Mouse (Mus musculus) neural tube, embryonic 11.5 days (tissue): ENCODE results near the gene Polrmt. TPM values are rescaled to one million over a fixed set of nuclear protein-coding genes. Genes with fewer than 3 reads are reported as not detected.
"Not testable (repeated sequence)": the region's sequence is repeated elsewhere in the genome, so short reads cannot be mapped to it uniquely, and the experiment has no call there.

Experiments
- ATAC-seq: fragments of 200-750 bp; cut with Nextera tagmentation; 2 replicates; pipeline ENCODE4 v1.8.0; 2017; ENCODE audit warnings: moderate number of reproducible peaks, mild to moderate bottlenecking, moderate TSS enrichment, moderate library complexity; ENCODE audit not compliant: insufficient read depth, low FRiP score, low TSS enrichment
- DNase-seq: peaks from one replicate; pipeline ENCODE4 v3.0.0-alpha.2; 2015; ENCODE audit warnings: low spot score
- H3K27ac ChIP-seq: fragments of 300-500 bp; sonication (generic); 2 replicates; pipeline ENCODE4 v1.5.1; 2014; ENCODE audit warnings: low read depth, mild to moderate bottlenecking, low read length
- H3K27me3 ChIP-seq: fragments of 300-500 bp; sonication (generic); 2 replicates; pipeline ENCODE4 v1.6.1; 2014; ENCODE audit warnings: mild to moderate bottlenecking, low read length, mixed read lengths; ENCODE audit not compliant: control insufficient read depth, insufficient read depth
- H3K36me3 ChIP-seq: fragments of 300-500 bp; sonication (generic); 2 replicates; pipeline ENCODE4 v1.6.1; 2014; ENCODE audit warnings: mild to moderate bottlenecking, low read length, moderate library complexity, mixed read lengths; ENCODE audit not compliant: control insufficient read depth, insufficient read depth
- H3K4me1 ChIP-seq: fragments of 300-500 bp; sonication (generic); 2 replicates; pipeline ENCODE4 v1.6.1; 2014; ENCODE audit warnings: low read length, mixed read lengths; ENCODE audit not compliant: control insufficient read depth, insufficient read depth
- H3K4me2 ChIP-seq: fragments of 300-500 bp; sonication (generic); 2 replicates; pipeline ENCODE4 v1.6.1; 2014; ENCODE audit warnings: low read depth, mild to moderate bottlenecking, moderate library complexity
- H3K4me3 ChIP-seq: fragments of 300-500 bp; sonication (generic); 2 replicates; pipeline ENCODE4 v1.5.1; 2014; ENCODE audit warnings: low read depth, low read length
- H3K9ac ChIP-seq: fragments of 300-500 bp; sonication (generic); 2 replicates; pipeline ENCODE4 v1.6.1; 2014; ENCODE audit warnings: mild to moderate bottlenecking, low read length
- H3K9me3 ChIP-seq: fragments of 300-500 bp; sonication (generic); 2 replicates; pipeline ENCODE4 v1.6.1; 2016; ENCODE audit warnings: low read length; ENCODE audit not compliant: control insufficient read depth
- WGBS: fragments of 180-500 bp; shearing (Covaris S2); extraction: QIAGEN DNeasy Blood & Tissue Kit; methylation state at CpG from one replicate; pipeline ENCODE4 v1.1.7; 2014; 5-methylcytosine and 5-hydroxymethylcytosine counted together
- polyA plus RNA-seq: library from polyadenylated mRNA; unstranded; fragments of >200 nt; fragmentation: Nextera tagmentation; extraction: Ambion mirVana; gene quantifications from 2 replicates; pipeline ENCODE4 v1.2.1, GENCODE M21; 2014

Gene Polrmt
- polyA plus RNA-seq, 1 experiment from 2014 or later, result 34.1 TPM

- DNase-seq (no peak), ATAC-seq (no peak)
- Histone ChIP-seq H3K27me3 (no peaks in the 10 kb centered on the region), H3K27ac (no peak overlapping the region), H3K36me3 (peaks cover 14% of the 10 kb centered on the region), H3K4me3 (0 out of 2 replicates have a peak overlapping the region, but pooled peaks have one; percentile 11), H3K4me2 (peak overlapping the region; percentile 94), H3K9ac (no peak overlapping the region), H3K4me1 (peaks cover 15% of the 10 kb centered on the region), H3K9me3 (no peaks in the 10 kb centered on the region)
- WGBS, result 73% methylated on average over 5 of the region's 5 CpGs
Measured at GRCm38 (mm10) chr10:79705951-79706350, 40.4 kb downstream of the Polrmt start.

- ATAC-seq, result no peak
- H3K4me1 ChIP-seq, result peaks cover 15% of the 10 kb centered on the region
- H3K4me3 ChIP-seq, result peak overlapping the region; percentile 88
- peaks cover 11% of the 10 kb centered on the region for H3K36me3 ChIP-seq
- WGBS, result 3% methylated on average over 10 of the region's 10 CpGs
- H3K4me2 ChIP-seq, result peak overlapping the region; percentile 94
- no peaks in the 10 kb centered on the region for H3K27me3 ChIP-seq
- H3K9me3 ChIP-seq, result no peaks in the 10 kb centered on the region
- peak overlapping the region; percentile 78 for H3K9ac ChIP-seq
- DNase-seq, result no peak
- H3K27ac ChIP-seq, result no peak overlapping the region
Measured at GRCm38 (mm10) chr10:79704970-79705360, 41.4 kb downstream of the Polrmt start.

- peak; percentile 95 for ATAC-seq
- WGBS, result under 1% methylated on average over 51 of the region's 65 CpGs
- H3K4me1 ChIP-seq, result peaks cover 15% of the 10 kb centered on the region
Measured at GRCm38 (mm10) chr10:79704065-79704969, 42.1 kb downstream of the Polrmt start, which contains the start of gene Bsg. Bsg (plus strand) TSS chr10:79704491.

GRCm38 (mm10) chr10:79703541-79703940 is 42.8 kb downstream of the Polrmt start:
- Histone ChIP-seq H3K4me2 (peak overlapping the region; percentile 43), H3K4me3 (peak overlapping the region; percentile 88), H3K9ac (no peak overlapping the region), H3K36me3 (no peaks in the 10 kb centered on the region; the same call in 1 of the 2 replicates), H3K4me1 (peaks cover 15% of the 10 kb centered on the region), H3K27ac (no peak overlapping the region), H3K27me3 (no peaks in the 10 kb centered on the region), H3K9me3 (no peaks in the 10 kb centered on the region)
- 78% methylated on average over 10 of the region's 10 CpGs for WGBS
- ATAC-seq, result no peak
- no peak for DNase-seq

More at GRCm38 (mm10) chr10:79704065-79704969, 42.1 kb downstream of the Polrmt start, which contains the start of gene Bsg:
- DNase-seq, result peak; percentile 100
- H3K4me3 ChIP-seq, result peak within 1 kb of the TSS; percentile 88
- H3K27ac ChIP-seq, result 0 out of 2 replicates have a peak within 1 kb of the TSS, but pooled peaks have one; percentile 50
- peak within 1 kb of the TSS; percentile 94 for H3K4me2 ChIP-seq
- H3K9me3 ChIP-seq, result no peaks in the 10 kb centered on the region
- H3K36me3 ChIP-seq, result peaks cover 6% of the 10 kb centered on the region
- H3K27me3 ChIP-seq, result no peaks in the 10 kb centered on the region
- H3K9ac ChIP-seq, result peak within 1 kb of the TSS; percentile 78

- not testable (repeated sequence) for H3K27ac ChIP-seq, H3K9ac ChIP-seq, ATAC-seq, H3K9me3 ChIP-seq, H3K4me3 ChIP-seq, H3K4me2 ChIP-seq, H3K36me3 ChIP-seq, H3K27me3 ChIP-seq, DNase-seq
- WGBS, result 89% methylated on average over 3 of the region's 4 CpGs
- peaks cover 15% of the 10 kb centered on the region for H3K4me1 ChIP-seq
Measured at GRCm38 (mm10) chr10:79702970-79703369, 43.4 kb downstream of the Polrmt start.

GRCm38 (mm10) chr10:79701443-79702129 is 44.8 kb downstream of the Polrmt start:
- H3K36me3 ChIP-seq, result no peaks in the 10 kb centered on the region
- no peak for DNase-seq
- 62% methylated on average over 10 of the region's 10 CpGs for WGBS
- H3K9me3 ChIP-seq, result no peaks in the 10 kb centered on the region
- H3K9ac ChIP-seq, result no peak overlapping the region
- no peak overlapping the region for H3K4me2 ChIP-seq
- H3K27me3 ChIP-seq, result no peaks in the 10 kb centered on the region
- H3K4me3 ChIP-seq, result no peak overlapping the region
- no peak overlapping the region for H3K27ac ChIP-seq
- H3K4me1 ChIP-seq, result peaks cover 15% of the 10 kb centered on the region
- no peak for ATAC-seq

- 63% methylated on average over 7 of the region's 7 CpGs for WGBS
- Histone ChIP-seq H3K36me3 (no peaks in the 10 kb centered on the region), H3K4me2 (no peak overlapping the region), H3K9ac (no peak overlapping the region), H3K4me1 (peaks cover 8% of the 10 kb centered on the region), H3K4me3 (no peak overlapping the region), H3K27ac (no peak overlapping the region), H3K9me3 (no peaks in the 10 kb centered on the region), H3K27me3 (no peaks in the 10 kb centered on the region)
- ATAC-seq (no peak), DNase-seq (no peak)
Measured at GRCm38 (mm10) chr10:79700676-79701075, 45.7 kb downstream of the Polrmt start.

- Histone ChIP-seq H3K27ac (no peak overlapping the region), H3K36me3 (no peaks in the 10 kb centered on the region), H3K9ac (no peak overlapping the region), H3K4me1 (no peaks in the 10 kb centered on the region), H3K27me3 (no peaks in the 10 kb centered on the region), H3K4me2 (no peak overlapping the region), H3K4me3 (no peak overlapping the region), H3K9me3 (no peaks in the 10 kb centered on the region)
- 92% methylated on average over 6 of the region's 6 CpGs for WGBS
- ATAC-seq, result no peak
- no peak for DNase-seq
Measured at GRCm38 (mm10) chr10:79698459-79698858, 47.9 kb downstream of the Polrmt start.
